Mouse (Mus musculus): ENCODE results near the gene Defb22. TPM values are rescaled to one million over a fixed set of nuclear protein-coding genes. Genes with fewer than 3 reads are reported as not detected.

Gene Defb22
- polyA plus RNA-seq, 1 experiment from 2014 or later: not detected

GRCm38 (mm10) chr2:152446642-152447041 is 43.3 kb downstream of the Defb22 start:
- ATAC-seq: no peak
- Histone ChIP-seq H3K4me3 (ENCODE audit: low read length) (no peak overlapping the region), H3K9ac (ENCODE audit: low read depth, low read length) (no peak overlapping the region), H3K9me3 (ENCODE audit: control insufficient read depth, low read length) (no peaks in the 10 kb centered on the region), H3K4me2 (ENCODE audit: low read depth, low read length) (no peak overlapping the region), H3K27me3 (replicated peaks; ENCODE audit: control insufficient read depth, insufficient read depth, low read length) (no peaks in the 10 kb centered on the region), H3K27ac (ENCODE audit: low read length) (no peak overlapping the region), H3K4me1 (ENCODE audit: control insufficient read depth, insufficient read depth, low read length) (no peaks in the 10 kb centered on the region), H3K36me3 (ENCODE audit: control insufficient read depth, insufficient read depth, low read length) (no peaks in the 10 kb centered on the region)
- WGBS: 69% methylated on average over 2 of the region's 2 CpGs

GRCm38 (mm10) chr2:152443281-152443680 is 46.7 kb downstream of the Defb22 start:
- 84% methylated on average over 8 of the region's 8 CpGs for WGBS
- ATAC-seq: no peak
- Histone ChIP-seq H3K4me1 (ENCODE audit: control insufficient read depth, insufficient read depth, low read length) (no peaks in the 10 kb centered on the region), H3K27ac (ENCODE audit: low read length) (no peak overlapping the region), H3K9me3 (ENCODE audit: control insufficient read depth, low read length) (no peaks in the 10 kb centered on the region), H3K36me3 (ENCODE audit: control insufficient read depth, insufficient read depth, low read length) (no peaks in the 10 kb centered on the region), H3K4me2 (ENCODE audit: low read depth, low read length) (no peak overlapping the region), H3K9ac (ENCODE audit: low read depth, low read length) (no peak overlapping the region), H3K27me3 (replicated peaks; ENCODE audit: control insufficient read depth, insufficient read depth, low read length) (no peaks in the 10 kb centered on the region), H3K4me3 (ENCODE audit: low read length) (no peak overlapping the region)

DNA sequence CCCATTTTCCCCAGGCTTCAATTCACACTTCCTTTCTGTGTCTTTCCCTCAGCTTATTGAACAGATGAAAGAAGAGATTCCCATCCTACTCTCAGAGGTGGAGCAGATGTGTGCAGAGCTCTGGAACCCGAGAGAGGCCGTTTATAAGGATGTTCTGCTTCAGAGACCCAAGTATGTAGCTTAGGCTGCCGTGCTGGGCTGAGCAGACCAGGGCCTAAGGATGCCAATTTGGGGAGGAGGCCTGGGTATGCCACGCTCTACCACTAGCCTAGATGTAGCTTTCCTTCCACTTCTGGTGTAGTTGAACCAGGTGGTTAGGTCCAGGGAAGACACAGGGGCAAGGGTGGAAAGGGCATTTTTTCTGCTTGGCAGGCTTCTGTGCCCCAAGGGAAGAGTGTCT is 47.6 kb downstream of the Defb22 start:
- Histone ChIP-seq H3K4me3 (ENCODE audit: low read length) (no peak overlapping the region), H3K9me3 (ENCODE audit: control insufficient read depth, low read length) (no peaks in the 10 kb centered on the region), H3K36me3 (ENCODE audit: control insufficient read depth, insufficient read depth, low read length) (no peaks in the 10 kb centered on the region), H3K27me3 (replicated peaks; ENCODE audit: control insufficient read depth, insufficient read depth, low read length) (no peaks in the 10 kb centered on the region), H3K9ac (ENCODE audit: low read depth, low read length) (no peak overlapping the region), H3K27ac (ENCODE audit: low read length) (no peak overlapping the region), H3K4me1 (ENCODE audit: control insufficient read depth, insufficient read depth, low read length) (peaks cover 1% of the 10 kb centered on the region; the same call in 1 of the 2 replicates), H3K4me2 (ENCODE audit: low read depth, low read length) (no peak overlapping the region)
- no peak for ATAC-seq
- 82% methylated on average over 4 of the region's 4 CpGs for WGBS

DNA sequence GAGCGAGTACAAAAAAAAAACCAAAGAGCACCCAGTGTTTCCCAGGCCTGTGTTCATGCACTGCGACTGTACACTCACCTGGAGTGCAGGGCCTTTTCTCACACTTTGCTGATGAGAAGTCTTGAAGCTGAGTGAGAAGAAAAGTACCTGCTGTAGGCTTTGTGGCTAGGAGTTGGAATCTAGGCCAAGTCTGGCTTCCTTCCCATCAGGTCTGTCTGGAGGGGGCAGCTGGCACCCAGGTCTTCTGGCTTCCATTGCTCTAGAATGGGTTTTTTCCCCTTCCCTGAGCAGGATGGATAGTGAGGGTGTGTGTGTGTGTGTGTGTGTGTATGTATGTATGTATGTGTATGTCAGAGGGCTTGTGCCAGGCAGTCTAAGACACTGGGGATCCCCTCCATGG is 50.1 kb downstream of the Defb22 start:
- Histone ChIP-seq H3K9ac (ENCODE audit: low read depth, low read length) (no peak overlapping the region), H3K27me3 (replicated peaks; ENCODE audit: control insufficient read depth, insufficient read depth, low read length) (no peaks in the 10 kb centered on the region), H3K36me3 (ENCODE audit: control insufficient read depth, insufficient read depth, low read length) (no peaks in the 10 kb centered on the region), H3K4me3 (ENCODE audit: low read length) (no peak overlapping the region), H3K27ac (ENCODE audit: low read length) (no peak overlapping the region), H3K4me2 (ENCODE audit: low read depth, low read length) (no peak overlapping the region), H3K4me1 (ENCODE audit: control insufficient read depth, insufficient read depth, low read length) (peaks cover 4% of the 10 kb centered on the region; the same call in 1 of the 2 replicates), H3K9me3 (ENCODE audit: control insufficient read depth, low read length) (no peaks in the 10 kb centered on the region)
- 73% methylated on average over 2 of the region's 2 CpGs for WGBS
- ATAC-seq: no peak

- no peak for ATAC-seq
- Histone ChIP-seq H3K4me2 (ENCODE audit: low read depth, low read length) (no peak overlapping the region), H3K4me3 (ENCODE audit: low read length) (no peak overlapping the region), H3K27ac (ENCODE audit: low read length) (no peak overlapping the region), H3K4me1 (ENCODE audit: control insufficient read depth, insufficient read depth, low read length) (peaks cover 4% of the 10 kb centered on the region; the same call in 1 of the 2 replicates), H3K27me3 (replicated peaks; ENCODE audit: control insufficient read depth, insufficient read depth, low read length) (no peaks in the 10 kb centered on the region), H3K36me3 (ENCODE audit: control insufficient read depth, insufficient read depth, low read length) (no peaks in the 10 kb centered on the region), H3K9ac (ENCODE audit: low read depth, low read length) (no peak overlapping the region), H3K9me3 (ENCODE audit: control insufficient read depth, low read length) (no peaks in the 10 kb centered on the region)
- WGBS: 59% methylated on average over 1 of the region's 1 CpGs
Observed at GRCm38 (mm10) chr2:152438963-152439362, 51.0 kb downstream of the Defb22 start.

GRCm38 (mm10) chr2:152436983-152437860 is 52.7 kb downstream of the Defb22 start:
- peak; percentile 82 for ATAC-seq
- H3K27ac ChIP-seq (ENCODE audit: low read length): no peak overlapping the region
- 4% methylated on average over 23 of the region's 23 CpGs for WGBS

GRCm38 (mm10) chr2:152436405-152436901 is 53.5 kb downstream of the Defb22 start:
- Histone ChIP-seq H3K9me3 (ENCODE audit: control insufficient read depth, low read length) (no peaks in the 10 kb centered on the region), H3K9ac (ENCODE audit: low read depth, low read length) (no peak overlapping the region), H3K36me3 (ENCODE audit: control insufficient read depth, insufficient read depth, low read length) (no peaks in the 10 kb centered on the region), H3K4me1 (ENCODE audit: control insufficient read depth, insufficient read depth, low read length) (peaks cover 4% of the 10 kb centered on the region; the same call in 1 of the 2 replicates), H3K27ac (ENCODE audit: low read length) (no peak overlapping the region), H3K4me3 (ENCODE audit: low read length) (no peak overlapping the region), H3K4me2 (ENCODE audit: low read depth, low read length) (no peak overlapping the region), H3K27me3 (replicated peaks; ENCODE audit: control insufficient read depth, insufficient read depth, low read length) (no peaks in the 10 kb centered on the region)
- WGBS: 76% methylated on average over 7 of the region's 7 CpGs
- ATAC-seq: no peak

More at GRCm38 (mm10) chr2:152436983-152437860, 52.7 kb downstream of the Defb22 start:
- Histone ChIP-seq H3K27me3 (replicated peaks; ENCODE audit: control insufficient read depth, insufficient read depth, low read length) (no peaks in the 10 kb centered on the region), H3K4me3 (ENCODE audit: low read length) (peak overlapping the region; percentile 41), H3K4me2 (ENCODE audit: low read depth, low read length) (peak overlapping the region; percentile 64), H3K9ac (ENCODE audit: low read depth, low read length) (peak overlapping the region; percentile 64), H3K4me1 (ENCODE audit: control insufficient read depth, insufficient read depth, low read length) (peaks cover 4% of the 10 kb centered on the region; the same call in 1 of the 2 replicates), H3K9me3 (ENCODE audit: control insufficient read depth, low read length) (no peaks in the 10 kb centered on the region), H3K36me3 (ENCODE audit: control insufficient read depth, insufficient read depth, low read length) (no peaks in the 10 kb centered on the region)

Other genes starting within 250 kb of the Defb22 start
- 35.8 and 37.7 TPM in 2 replicates for gene Tbc1d20, start 196.3 kb downstream of the Defb22 start, polyA plus RNA-seq (2015; fragmentation: Nextera tagmentation; extraction: Ambion mirVana)
- gene Rbck1, start 157.5 kb downstream of the Defb22 start, polyA plus RNA-seq (2015; fragmentation: Nextera tagmentation; extraction: Ambion mirVana): 82.5 and 83.2 TPM in 2 replicates
- 4.4 and 7.1 TPM in 2 replicates for gene Trib3, start 146.1 kb downstream of the Defb22 start, polyA plus RNA-seq (2015; fragmentation: Nextera tagmentation; extraction: Ambion mirVana)
- 2.5 and 2.7 TPM in 2 replicates for gene Nrsn2, start 113.5 kb downstream of the Defb22 start, polyA plus RNA-seq (2015; fragmentation: Nextera tagmentation; extraction: Ambion mirVana)
- gene Sox12, start 92.1 kb downstream of the Defb22 start, polyA plus RNA-seq (2015; fragmentation: Nextera tagmentation; extraction: Ambion mirVana): 3.5 and 3.6 TPM in 2 replicates
- 20.7 and 21.2 TPM in 2 replicates for gene Zcchc3, start 75.1 kb downstream of the Defb22 start, polyA plus RNA-seq (2015; fragmentation: Nextera tagmentation; extraction: Ambion mirVana)
- 0.54 and 0.79 TPM in 2 replicates for gene 6820408C15Rik, start 74.6 kb downstream of the Defb22 start, polyA plus RNA-seq (2015; fragmentation: Nextera tagmentation; extraction: Ambion mirVana)
- not detected in 2 replicates for gene Defb23, start 25.5 kb downstream of the Defb22 start, polyA plus RNA-seq (2015; fragmentation: Nextera tagmentation; extraction: Ambion mirVana)
- gene Defb20, start 13.1 kb downstream of the Defb22 start, polyA plus RNA-seq (2015; fragmentation: Nextera tagmentation; extraction: Ambion mirVana): not detected in 2 replicates
- gene Defb26, start 21.6 kb upstream of the Defb22 start, polyA plus RNA-seq (2015; fragmentation: Nextera tagmentation; extraction: Ambion mirVana): not detected in 2 replicates
- gene Defb28, start 28.1 kb upstream of the Defb22 start, polyA plus RNA-seq (2015; fragmentation: Nextera tagmentation; extraction: Ambion mirVana): not detected in 2 replicates
- not detected in 2 replicates for gene Defb29, start 50.0 kb upstream of the Defb22 start, polyA plus RNA-seq (2015; fragmentation: Nextera tagmentation; extraction: Ambion mirVana)
- not detected in 2 replicates for gene Gm17416, start 79.2 kb upstream of the Defb22 start, polyA plus RNA-seq (2015; fragmentation: Nextera tagmentation; extraction: Ambion mirVana)
- not detected in 2 replicates for gene Defb21, start 82.6 kb upstream of the Defb22 start, polyA plus RNA-seq (2015; fragmentation: Nextera tagmentation; extraction: Ambion mirVana)
- not detected in 2 replicates for gene Defb19, start 90.2 kb upstream of the Defb22 start, polyA plus RNA-seq (2015; fragmentation: Nextera tagmentation; extraction: Ambion mirVana)
- gene Defb45, start 109.3 kb upstream of the Defb22 start, polyA plus RNA-seq (2015; fragmentation: Nextera tagmentation; extraction: Ambion mirVana): not detected in 2 replicates
- gene Defb36, start 114.2 kb upstream of the Defb22 start, polyA plus RNA-seq (2015; fragmentation: Nextera tagmentation; extraction: Ambion mirVana): not detected in 2 replicates
- gene Defb25, start 132.9 kb upstream of the Defb22 start, polyA plus RNA-seq (2015; fragmentation: Nextera tagmentation; extraction: Ambion mirVana): 0.61 and 1.5 TPM in 2 replicates
- gene Rem1, start 136.8 kb upstream of the Defb22 start, polyA plus RNA-seq (2015; fragmentation: Nextera tagmentation; extraction: Ambion mirVana): 9.4 and 10.2 TPM in 2 replicates
- 116 and 119 TPM in 2 replicates for gene H13, start 179.3 kb upstream of the Defb22 start, polyA plus RNA-seq (2015; fragmentation: Nextera tagmentation; extraction: Ambion mirVana)
- gene Mcts2, start 196.9 kb upstream of the Defb22 start, polyA plus RNA-seq (2015; fragmentation: Nextera tagmentation; extraction: Ambion mirVana): 18.9 and 25.1 TPM in 2 replicates
- 96.1 and 107 TPM in 2 replicates for gene Id1, start 246.1 kb upstream of the Defb22 start, polyA plus RNA-seq (2015; fragmentation: Nextera tagmentation; extraction: Ambion mirVana)